Mouse (Mus musculus) bone marrow macrophage, adult 2 months (primary cell): ENCODE data around the gene Gk2. TPM values are rescaled to one million over a fixed set of nuclear protein-coding genes. Genes with fewer than 3 reads are reported as not detected.

Source experiments
- H3K27ac ChIP-seq: 2 replicates; pipeline ENCODE4 v1.5.1; 2012; ENCODE audit warnings: low read depth, low read length; ENCODE audit not compliant: insufficient read depth
- H3K4me1 ChIP-seq: 2 replicates; pipeline ENCODE4 v1.6.1; 2012; ENCODE audit warnings: low read length; ENCODE audit not compliant: control insufficient read depth, insufficient read depth
- H3K4me3 ChIP-seq: 2 replicates; pipeline ENCODE4 v1.5.1; 2012; ENCODE audit warnings: mild to moderate bottlenecking, low read length, moderate library complexity; ENCODE audit not compliant: insufficient read depth
- CTCF ChIP-seq: IDR thresholded peaks from 2 replicates; pipeline ENCODE4 v1.5.1; 2012; ENCODE audit warnings: low read depth, mild to moderate bottlenecking, low read length, moderate library complexity
- POLR2A ChIP-seq: IDR thresholded peaks from 2 replicates; pipeline ENCODE4 v1.6.1; 2012; ENCODE audit warnings: mild to moderate bottlenecking, low read depth, low read length, borderline replicate concordance
- polyA plus RNA-seq: library from polyadenylated mRNA; stranded (reverse); fragments of >200 nt; gene quantifications from 2 replicates; pipeline ENCODE4 v1.2.4, GENCODE M21; 2012; ENCODE audit not compliant: missing spikeins, insufficient read depth, insufficient read length

Gene Gk2
- polyA plus RNA-seq, 1 experiment = not detected

GRCm38 (mm10) chr5:97451451-97451850 lies 5.4 kb downstream of the Gk2 start:
- TF ChIP-seq CTCF (no peak), POLR2A (no peak)
- no peak overlapping the region for H3K27ac ChIP-seq
- no peaks in the 10 kb centered on the region for H3K4me1 ChIP-seq
- no peak overlapping the region for H3K4me3 ChIP-seq

- H3K4me1 ChIP-seq = no peaks in the 10 kb centered on the region
These were observed 12.6 kb downstream of the Gk2 start for GRCm38 (mm10) chr5:97444191-97444590.

DNA sequence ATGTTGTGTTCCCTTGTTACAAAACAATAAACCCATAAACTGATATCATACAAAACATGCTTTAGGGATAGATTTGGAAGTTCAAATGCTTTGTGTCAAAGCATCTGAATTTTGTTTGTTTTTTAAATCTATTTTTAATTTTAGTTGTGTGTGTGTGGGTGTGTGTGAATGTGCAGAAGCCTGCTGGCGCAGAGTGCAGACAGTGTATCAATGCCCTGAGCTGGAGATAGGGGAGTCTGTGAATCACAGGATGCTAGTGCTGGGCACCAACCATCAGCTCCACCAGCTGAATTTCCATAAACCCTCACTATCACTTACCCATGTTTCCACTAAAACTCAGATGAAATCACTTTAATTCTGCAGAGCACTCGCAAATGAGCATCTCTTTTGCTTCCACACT lies 24.3 kb downstream of the Gk2 start:
- no peak overlapping the region for H3K27ac ChIP-seq
- TF ChIP-seq CTCF = no peak
- TF ChIP-seq POLR2A = no peak

More at GRCm38 (mm10) chr5:97444191-97444590, 12.6 kb downstream of the Gk2 start:
- Histone ChIP-seq H3K4me3 (no peak overlapping the region), H3K27ac (no peak overlapping the region)
- no peak for TF ChIP-seq POLR2A
- no peak for TF ChIP-seq CTCF

GRCm38 (mm10) chr5:97429976-97430375 lies 26.8 kb downstream of the Gk2 start:
- Histone ChIP-seq H3K4me3 (no peak overlapping the region), H3K27ac (no peak overlapping the region), H3K4me1 (no peaks in the 10 kb centered on the region)
- TF ChIP-seq CTCF (no peak), POLR2A (no peak)

More for the DNA sequence above, 24.3 kb downstream of the Gk2 start:
- Histone ChIP-seq H3K4me3 (no peak overlapping the region), H3K4me1 (no peaks in the 10 kb centered on the region)

DNA sequence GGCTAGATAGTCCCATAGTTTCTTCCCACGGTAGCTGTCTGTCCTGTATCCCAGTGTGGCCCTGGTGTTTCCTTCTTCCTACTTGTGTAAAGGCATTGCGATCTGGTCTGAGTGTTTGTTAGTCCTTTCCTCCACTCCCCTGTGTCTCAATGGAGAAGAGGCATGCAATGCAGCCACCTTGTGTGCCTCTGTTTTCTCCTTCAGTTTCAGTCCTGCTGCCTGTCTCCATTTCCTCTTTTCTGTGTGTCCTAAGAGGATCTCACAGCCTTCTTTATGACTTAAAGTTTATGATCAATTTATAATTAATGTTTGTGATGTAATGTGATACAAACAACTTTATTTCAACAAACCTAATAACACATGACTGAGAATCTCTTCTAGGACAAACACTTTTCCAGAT lies 35.2 kb downstream of the Gk2 start:
- no peak for TF ChIP-seq POLR2A
- TF ChIP-seq CTCF = no peak
- no peak overlapping the region for H3K27ac ChIP-seq
- no peak overlapping the region for H3K4me3 ChIP-seq
- H3K4me1 ChIP-seq = no peaks in the 10 kb centered on the region

GRCm38 (mm10) chr5:97417185-97417584 lies 39.6 kb downstream of the Gk2 start:
- Histone ChIP-seq H3K4me1 (no peaks in the 10 kb centered on the region), H3K27ac (no peak overlapping the region), H3K4me3 (no peak overlapping the region)
- TF ChIP-seq CTCF = no peak
- TF ChIP-seq POLR2A = no peak

GRCm38 (mm10) chr5:97415837-97416236 lies 41.0 kb downstream of the Gk2 start:
- Histone ChIP-seq H3K4me3 (no peak overlapping the region), H3K27ac (no peak overlapping the region), H3K4me1 (no peaks in the 10 kb centered on the region)
- TF ChIP-seq POLR2A = no peak
- TF ChIP-seq CTCF = no peak

- no peaks in the 10 kb centered on the region for H3K4me1 ChIP-seq
- H3K4me3 ChIP-seq = no peak overlapping the region
- TF ChIP-seq CTCF (no peak), POLR2A (no peak)
- H3K27ac ChIP-seq = no peak overlapping the region
These were observed 43.1 kb downstream of the Gk2 start for GRCm38 (mm10) chr5:97413716-97414115.

DNA sequence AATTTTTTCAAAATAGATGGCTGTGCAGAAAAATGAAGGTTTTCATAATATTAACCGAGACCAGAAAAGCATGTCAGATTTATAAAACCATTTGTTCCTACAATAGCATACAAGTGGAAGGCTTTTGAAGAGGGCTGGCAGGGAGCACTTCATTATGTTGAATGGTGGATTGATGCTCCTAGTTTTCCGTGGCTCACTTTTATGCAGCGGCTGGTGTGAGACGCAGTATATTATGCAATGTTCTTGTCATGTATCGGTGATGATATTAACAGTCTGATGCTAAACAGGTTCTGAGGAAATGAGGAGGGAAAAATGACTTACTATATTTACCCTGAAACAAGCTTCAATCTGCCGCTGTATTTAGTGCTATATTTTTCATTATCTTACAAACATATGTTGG lies 46.6 kb downstream of the Gk2 start:
- TF ChIP-seq CTCF (no peak), POLR2A (no peak)

GRCm38 (mm10) chr5:97409234-97409704 lies 47.6 kb downstream of the Gk2 start:
- Histone ChIP-seq H3K4me1 (no peaks in the 10 kb centered on the region), H3K4me3 (no peak overlapping the region), H3K27ac (no peak overlapping the region)
- no peak for TF ChIP-seq POLR2A
- no peak for TF ChIP-seq CTCF

More for the DNA sequence above, 46.6 kb downstream of the Gk2 start:
- Histone ChIP-seq H3K4me3 (no peak overlapping the region), H3K4me1 (no peaks in the 10 kb centered on the region), H3K27ac (no peak overlapping the region)

Other genes with a start within 250 kb of the Gk2 start
- not detected in 2 replicates for gene Naa11, start 64.6 kb downstream of the Gk2 start, polyA plus RNA-seq